Mouse (Mus musculus): Measurements from ENCODE around the gene Dhps.

Dhps gene

DNA sequence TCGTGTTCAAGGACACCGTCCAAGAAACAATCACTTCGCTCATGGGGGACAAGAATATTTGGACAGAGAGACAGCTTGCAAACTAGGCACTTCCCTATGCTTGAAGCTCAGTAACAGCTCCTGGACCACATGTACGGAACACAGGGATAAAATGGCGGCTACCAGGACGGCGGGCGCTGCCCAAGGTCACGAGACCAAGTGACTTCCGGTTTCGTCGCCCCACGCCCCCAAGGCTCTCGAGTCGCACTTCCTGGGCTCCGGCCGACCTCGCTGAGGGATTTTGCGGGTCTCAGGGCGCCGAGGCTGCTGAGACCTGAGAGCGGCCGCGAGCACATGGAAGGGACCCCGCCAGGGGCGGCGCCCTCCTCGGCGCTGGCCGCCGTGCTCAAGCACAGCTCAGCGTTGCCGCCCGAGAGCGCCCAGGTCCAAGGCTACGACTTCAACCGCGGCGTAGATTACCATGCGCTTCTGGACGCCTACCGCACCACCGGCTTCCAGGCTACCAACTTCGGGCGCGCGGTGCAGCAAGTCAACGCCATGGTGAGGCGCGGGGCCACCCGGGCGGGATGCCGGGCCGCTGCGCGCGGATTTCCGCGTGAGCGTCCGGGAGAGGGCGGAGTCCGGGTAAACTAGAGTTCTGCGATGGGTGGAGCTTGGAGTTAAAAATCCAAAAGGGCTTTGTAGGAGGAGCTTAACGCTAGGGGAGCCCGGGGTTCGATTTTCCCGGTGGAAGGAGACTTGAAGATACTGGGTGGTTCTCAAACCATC lies at the start of gene Dhps:
Gene Dhps, plus strand, starts transcription at position 244 of the 768 bp plus-strand sequence.
- DNase-seq (ENCODE audit: low spot score), result peak; percentile 97

DNA sequence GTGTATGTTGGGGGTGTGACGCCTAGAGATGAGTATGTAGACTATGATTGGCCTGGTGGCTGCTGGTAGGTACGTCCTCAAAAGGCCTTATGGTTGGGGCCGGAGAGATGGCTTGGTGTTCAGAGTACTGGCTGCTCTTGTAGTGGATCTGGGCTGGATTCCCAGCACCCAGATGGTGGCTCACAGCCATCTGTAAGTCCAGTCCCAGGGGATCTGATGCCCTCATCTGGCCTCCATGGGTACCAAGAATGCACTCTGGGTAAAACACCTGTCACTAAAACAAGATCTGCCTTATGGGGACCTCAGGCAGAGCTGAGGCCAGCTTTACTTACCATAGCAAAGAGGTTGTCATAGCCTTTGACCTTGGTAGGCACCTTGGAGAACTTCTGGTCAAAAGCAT lies 47.7 kb upstream of the Dhps start:
- no peak for DNase-seq (ENCODE audit: low spot score)

DNA sequence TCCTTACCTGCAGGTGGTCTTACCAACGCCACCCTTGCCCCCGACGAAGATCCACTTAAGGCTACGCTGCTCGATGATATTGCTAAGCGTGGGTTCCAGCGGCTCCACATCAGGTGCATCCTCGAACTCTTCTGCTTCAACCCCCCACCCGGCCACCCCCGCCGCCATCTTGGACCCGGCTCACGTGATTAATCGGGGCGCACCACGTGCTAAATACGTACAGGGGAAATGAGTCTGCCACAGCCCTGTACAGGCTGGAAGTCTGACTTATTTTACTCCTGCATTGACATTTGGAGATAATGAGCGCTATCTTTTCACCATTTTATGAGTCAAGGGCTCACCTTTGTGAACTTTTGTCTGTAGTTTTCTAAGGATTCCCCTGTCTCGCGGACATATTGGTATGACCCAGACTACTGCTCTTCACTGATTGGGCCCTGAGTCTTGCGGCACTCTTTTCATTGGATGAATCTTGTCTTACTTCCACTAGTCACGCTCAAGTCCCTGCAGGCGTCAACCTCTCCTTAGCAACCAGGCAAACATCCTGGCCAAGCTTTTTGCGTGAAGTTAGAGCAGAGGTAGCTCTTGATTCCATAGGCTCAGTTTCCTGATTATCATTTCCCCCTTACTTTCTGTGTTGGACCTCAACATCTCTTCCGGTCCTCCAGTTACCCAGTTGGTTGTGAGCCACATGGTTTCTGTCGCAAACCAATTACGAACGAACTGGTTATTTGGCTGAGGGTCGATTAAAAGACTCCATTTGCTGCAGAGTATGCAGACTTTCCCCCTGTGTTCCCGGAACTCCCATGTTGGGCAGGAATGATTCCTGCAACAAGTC lies 46.2 kb upstream of the Dhps start, which contains the start of gene Asna1:
Gene Asna1, minus strand, starts transcription at position 184 of the 835 bp plus-strand sequence.
- peak; percentile 95 for DNase-seq (ENCODE audit: low spot score)

DNA sequence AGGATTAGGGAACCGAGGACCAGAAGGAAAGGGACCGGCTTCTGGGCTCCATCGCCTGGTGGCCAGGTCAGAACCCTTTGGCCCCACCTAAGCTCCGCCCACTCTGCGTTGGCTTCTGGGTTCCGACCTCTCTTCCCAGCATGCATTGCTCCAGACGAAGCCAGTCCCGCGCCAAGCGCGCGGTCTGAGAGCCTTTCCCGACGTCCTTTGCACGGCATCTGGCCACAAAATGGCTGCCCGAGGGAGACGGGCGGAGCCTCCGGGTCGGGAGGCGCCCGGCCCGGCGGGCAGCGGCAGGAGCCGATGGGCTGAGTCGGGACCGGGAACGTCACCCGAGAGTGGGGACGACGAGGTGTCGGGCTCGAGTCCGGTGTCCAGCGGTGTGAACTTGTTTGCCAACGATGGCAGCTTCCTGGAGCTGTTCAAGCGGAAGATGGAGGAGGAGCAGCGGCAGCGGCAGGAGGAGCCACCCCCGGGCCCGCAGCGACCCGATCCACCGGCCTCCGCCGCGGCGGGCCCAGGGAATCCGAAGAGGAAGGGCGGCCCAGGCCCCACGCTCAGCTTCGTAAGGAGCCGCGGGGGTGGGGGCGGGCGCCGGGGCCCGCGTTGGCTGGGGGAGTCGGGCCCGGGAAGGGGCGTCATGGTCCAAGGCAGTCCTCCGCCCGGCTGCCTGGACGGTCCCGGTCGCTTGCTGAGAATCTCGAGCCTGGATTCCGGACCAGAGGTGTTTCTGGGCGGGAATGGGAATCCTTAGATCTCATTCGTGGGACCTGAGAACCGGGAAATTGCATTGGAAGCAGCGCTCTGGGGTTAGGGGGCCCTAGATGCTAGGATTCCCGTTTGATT lies 44.7 kb upstream of the Dhps start, which contains the start of gene Trir:
Gene Trir, plus strand, starts transcription at position 154 of the 846 bp plus-strand sequence.
- peak; percentile 99 for DNase-seq (ENCODE audit: low spot score)

DNA sequence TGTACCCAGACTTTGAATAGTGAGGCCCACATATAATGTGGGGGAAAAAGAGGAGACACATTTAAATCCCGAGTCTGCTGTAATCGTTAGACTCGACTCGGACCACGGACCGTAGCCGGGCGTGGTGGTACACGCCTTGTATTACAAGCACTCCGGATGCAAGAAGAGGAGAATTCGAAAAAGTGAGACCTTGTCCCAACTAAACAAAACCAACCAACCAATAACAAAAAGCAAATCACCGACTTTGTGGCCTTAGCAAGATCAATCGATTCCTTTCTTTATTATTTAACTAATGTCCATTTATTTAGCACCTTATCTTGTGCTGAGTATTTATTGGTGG lies 44.1 kb upstream of the Dhps start:
- peak; percentile 32 for DNase-seq (ENCODE audit: low spot score)

DNA sequence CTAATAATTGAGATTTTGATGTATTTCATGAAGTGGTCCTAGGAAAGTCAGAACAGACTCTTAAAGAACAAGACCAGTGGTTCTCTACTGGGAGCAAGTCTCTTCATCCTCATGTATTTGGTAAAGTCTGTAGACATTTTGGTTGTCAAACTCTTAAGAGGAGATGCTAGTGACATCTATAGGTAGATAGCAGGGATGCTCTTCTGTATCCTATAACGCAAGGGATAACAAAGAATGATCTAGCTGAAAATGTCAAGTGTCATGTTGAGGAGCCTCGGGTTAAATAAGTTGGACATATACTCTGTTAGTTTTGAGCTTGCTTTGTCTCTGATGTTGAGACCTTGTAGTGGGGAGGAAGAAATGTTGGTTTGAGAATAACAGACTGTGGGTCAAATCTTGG lies 43.6 kb upstream of the Dhps start:
- DNase-seq (ENCODE audit: low spot score), result no peak

DNA sequence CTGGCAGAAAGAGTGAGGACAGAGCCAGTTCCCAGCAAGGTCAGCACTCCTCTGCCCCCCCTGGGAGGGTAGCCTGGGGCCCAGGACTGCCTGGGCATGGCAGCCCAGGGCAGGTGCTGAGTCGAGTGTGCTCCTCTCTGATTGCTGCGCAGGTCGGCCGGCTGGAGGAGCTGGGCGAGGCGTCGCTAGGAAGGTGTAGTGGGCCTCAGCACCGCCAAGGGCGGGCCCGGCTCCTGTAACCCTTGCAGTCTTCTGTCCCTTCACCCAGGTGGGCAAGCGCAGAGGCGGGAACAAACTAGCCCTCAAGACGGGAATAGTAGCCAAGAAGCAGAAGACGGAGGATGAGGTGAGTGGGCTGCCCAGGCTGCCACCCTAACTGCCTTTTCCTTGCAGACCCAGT lies 42.3 kb upstream of the Dhps start:
- no peak for DNase-seq (ENCODE audit: low spot score)

DNA sequence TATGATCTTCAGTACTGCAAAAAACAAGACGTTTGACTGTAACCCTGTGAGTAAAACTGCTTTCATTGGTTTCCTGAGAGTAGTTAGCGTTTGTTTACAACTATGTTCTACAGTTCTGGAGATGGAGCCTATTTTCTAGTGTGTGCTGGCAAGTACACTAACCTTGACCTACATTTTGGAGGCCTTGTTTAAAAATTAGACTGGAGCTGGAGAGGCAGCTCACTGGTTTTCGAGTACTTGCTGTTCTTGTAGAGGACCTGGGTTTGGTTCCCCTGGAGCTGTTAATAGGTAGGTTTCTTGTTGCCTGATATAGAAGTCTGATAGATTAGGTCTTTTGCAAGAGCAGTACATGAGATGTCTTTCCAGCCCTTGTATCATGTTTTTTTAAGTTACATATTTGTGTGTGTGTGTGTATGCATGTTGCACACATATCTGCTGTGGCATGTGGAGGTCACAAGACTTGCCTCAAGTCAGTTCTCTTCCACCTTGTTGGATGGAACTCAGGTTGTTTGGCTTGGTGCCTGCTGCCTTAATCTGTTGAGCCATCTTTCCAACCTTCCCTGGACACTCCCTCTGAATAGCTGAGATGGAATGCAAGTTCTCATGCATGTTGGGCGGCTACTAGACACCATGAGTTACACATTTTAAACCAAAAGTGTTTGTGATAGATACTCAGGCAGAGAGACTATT lies 38.8 kb upstream of the Dhps start:
- DNase-seq (ENCODE audit: low spot score), result no peak

DNA sequence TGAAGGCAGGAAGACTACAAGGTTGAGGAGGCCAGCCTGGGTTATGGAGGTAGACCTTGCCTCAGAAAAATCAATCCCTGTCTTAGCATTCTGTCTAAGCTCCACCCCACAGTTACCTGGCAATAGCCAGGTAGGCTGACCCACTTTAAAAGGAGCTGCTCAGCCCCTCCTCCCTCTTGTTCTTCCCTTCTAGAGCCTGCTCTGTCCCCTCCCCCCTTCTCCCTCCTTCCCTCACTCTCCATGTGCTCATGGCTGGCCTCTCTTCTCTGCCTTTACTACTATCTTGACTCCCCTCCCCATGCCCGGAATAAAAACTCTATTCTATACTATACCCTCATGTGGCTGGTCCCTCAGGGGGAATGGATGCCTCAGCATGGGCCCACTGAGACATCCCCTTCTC lies 37.7 kb upstream of the Dhps start:
- no peak for DNase-seq (ENCODE audit: low spot score)

DNA sequence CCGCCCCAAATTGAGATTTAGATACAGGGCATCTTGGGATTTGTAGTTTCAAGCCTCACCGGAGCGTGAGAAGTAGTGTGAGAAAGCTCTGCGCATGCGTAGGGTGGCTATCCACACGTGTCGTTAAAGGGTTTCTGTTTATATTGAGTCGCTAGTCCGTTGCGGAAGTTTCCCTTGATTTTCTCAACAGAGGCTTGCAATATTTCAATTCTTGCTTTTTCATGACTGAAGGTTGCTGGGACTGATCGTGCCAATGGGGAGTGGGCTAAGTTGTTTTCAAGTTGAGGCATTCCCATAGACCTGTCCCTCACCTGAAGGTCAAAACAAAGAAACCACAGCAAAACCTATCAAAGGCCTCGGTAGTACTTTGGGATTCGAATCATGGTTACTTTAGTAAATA lies 36.8 kb upstream of the Dhps start:
- DNase-seq (ENCODE audit: low spot score), result peak; percentile 90

DNA sequence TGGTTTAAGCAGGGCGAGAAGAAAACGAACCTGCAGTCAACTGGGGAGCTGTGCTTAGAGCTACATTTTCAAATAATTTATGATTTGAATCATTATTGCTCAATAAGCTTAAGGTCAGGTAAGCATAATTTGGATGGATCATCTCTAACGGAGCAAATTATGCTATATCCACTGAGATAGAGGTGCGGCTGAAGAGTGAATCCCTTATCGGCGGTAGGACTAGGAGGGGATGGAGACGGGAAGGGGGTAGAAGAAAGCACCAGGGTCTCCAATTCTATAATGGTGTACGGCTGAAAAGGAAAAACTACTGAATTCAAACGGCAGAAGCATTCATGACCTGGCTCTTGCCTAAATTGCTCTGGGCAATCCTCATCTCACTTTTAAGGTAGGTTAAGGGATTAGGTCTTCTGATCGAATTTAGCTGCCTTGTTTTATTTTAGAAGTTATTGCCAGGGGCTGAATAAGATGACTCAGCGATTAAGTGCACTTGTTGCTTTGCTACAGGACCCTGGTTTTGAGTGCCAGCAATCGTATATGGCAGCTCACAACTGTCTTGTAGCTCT lies 36.3 kb upstream of the Dhps start:
- peak; percentile 18 for DNase-seq (ENCODE audit: low spot score)

DNA sequence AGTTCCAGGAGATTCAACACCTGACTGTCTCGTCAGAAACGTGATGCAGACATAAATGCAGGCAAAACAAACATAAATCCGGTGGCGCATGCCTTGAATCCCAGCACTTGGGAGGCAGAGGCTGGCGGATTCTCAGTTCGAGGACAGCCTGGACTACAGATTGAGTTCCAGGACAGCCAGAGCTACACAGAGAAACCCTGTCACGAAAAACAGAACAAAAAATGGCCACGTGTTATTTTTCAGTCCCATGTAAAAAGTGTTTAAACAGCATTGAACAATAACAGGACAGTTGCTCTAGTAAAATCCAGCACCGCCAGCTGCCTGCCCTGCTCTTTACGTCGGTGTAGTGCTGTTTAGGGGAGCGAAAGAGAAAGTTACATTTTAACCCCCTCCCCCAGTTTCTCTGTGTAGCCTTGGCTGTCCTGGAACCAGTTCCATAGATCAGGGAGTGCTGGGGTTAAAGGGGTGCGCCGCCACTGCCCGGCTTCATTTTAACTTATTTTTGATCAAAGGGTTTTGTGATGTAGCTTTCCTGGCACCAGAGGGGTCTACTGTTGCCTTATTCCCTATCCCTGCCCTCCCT lies 35.7 kb upstream of the Dhps start:
- DNase-seq (ENCODE audit: low spot score), result peak; percentile 55

DNA sequence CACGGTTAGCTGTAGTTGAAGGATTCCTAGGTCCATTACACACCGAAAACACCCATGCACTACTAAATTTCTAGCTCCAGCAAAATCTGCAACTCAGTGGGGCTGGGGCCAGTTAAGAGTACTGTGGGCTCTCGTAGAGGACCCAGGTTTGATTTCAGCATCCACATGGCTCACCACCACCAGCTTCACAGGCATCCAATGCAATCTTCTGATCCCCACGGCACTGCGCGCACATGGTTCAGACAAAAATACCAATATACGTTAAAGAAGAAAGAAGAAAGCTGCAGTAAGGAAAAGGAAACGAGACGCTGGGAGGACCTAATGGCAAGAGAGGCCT lies 35.2 kb upstream of the Dhps start:
- DNase-seq (ENCODE audit: low spot score), result no peak

DNA sequence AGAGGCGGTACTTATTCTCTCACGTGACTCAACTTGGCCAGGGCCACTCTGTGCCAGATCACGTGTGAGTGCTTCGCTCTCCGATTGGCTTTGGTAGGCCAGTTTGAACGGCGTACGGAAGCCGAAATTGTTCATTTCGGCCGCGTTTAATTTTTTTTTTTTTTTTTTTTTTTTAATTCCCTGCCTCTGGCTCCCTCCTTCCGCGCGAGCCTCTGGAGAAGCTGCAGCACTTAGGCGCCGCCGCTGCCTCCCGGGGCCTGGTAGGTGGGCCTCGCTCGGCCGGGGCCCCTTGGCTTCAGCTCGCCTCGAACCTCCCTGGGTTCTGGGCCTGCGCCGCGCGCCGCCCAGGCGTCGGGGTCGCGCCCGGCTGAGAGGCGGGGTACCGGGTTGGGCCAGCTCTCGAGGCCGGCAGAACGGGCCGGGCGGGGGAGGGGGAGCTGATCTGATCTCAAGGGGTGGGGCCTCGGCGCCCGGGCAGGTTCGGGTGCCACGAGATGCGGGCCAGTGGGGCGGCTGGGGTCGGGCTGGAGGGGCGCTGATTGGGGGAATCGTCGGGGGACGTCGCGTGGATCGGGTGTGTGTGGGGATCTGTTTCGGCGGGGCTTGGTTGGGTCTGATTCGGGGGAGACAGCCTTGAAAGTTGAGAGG lies 34.7 kb upstream of the Dhps start, which contains the start of gene Tnpo2:
Gene Tnpo2, plus strand, starts transcription at position 198 of the 648 bp plus-strand sequence.
- DNase-seq (ENCODE audit: low spot score), result peak; percentile 98

DNA sequence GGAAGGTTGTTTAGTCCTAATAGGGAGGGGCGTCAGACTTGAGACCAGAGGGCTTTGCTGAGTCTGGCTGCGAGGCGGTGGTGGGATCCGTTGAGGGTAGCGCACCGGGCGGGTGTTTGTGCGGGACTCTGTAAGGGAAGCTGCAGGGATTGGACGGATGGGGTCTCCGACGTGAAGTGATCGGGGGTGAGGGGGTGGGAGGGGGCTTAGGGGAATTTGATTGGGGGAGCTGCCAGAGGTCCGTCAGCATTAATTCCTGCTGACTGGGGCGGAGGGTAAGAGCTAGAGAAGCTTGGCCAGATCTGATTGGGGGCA lies 34.2 kb upstream of the Dhps start:
- peak; percentile 78 for DNase-seq (ENCODE audit: low spot score)

DNA sequence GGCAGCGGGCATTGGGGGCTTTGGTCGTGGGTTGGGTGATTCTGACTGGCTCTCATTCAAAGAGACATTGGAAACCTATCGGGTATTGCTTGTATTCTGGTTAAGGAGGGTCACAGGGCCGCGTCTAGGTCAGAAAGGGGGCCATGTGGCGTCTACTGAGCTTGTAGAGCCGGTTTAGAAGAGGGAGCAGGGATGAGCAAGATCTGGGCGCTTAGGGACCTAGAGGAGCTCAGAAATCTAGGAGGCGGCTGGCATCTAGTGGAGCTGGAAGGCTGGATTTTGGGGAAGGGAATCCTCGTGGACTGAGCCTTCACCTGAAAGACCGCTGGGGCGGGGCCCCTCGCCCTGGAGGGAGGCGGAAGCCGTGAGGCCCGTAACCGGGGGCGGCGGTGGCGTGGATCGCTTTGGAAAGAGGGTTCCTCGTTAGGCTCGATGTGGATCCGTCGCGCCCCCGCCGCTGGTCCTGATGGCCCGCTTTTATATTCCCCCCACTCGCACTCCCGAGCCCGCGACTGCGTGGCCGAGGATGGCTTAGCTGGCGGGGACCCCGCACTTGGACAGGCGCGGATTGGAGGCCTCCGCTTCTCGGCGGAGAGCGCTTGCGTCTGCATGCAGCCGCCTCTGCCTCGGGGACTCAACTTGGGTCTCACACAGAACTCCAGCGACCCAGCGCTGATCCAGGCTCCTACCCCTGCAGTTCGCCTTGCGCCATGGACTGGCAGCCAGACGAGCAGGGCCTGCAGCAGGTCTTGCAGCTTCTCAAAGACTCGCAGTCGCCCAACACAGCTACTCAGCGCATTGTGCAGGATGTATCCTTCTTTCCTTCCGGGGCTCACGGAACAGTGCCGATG lies 33.7 kb upstream of the Dhps start:
- no peak for DNase-seq (ENCODE audit: low spot score)

DNA sequence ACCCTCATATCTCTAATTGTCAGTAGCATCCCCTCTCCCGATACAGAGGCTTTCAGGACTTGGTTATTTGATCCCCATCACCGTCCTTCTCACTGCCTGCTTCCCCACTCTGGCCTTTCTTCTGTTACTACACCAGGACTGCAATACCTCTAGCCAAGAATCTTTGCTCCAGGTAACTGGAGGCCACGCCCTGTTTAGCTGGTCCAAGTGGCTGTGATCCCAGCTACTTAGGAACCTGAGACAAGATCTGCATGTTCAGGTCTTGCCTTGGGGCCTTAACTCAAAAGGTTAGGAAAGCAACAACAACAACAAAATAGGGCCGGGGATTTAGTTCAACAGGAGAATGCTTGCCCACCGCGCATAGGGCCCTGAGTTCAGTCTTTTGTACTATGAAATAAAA lies 27.9 kb upstream of the Dhps start:
- no peak for DNase-seq (ENCODE audit: low spot score)

DNA sequence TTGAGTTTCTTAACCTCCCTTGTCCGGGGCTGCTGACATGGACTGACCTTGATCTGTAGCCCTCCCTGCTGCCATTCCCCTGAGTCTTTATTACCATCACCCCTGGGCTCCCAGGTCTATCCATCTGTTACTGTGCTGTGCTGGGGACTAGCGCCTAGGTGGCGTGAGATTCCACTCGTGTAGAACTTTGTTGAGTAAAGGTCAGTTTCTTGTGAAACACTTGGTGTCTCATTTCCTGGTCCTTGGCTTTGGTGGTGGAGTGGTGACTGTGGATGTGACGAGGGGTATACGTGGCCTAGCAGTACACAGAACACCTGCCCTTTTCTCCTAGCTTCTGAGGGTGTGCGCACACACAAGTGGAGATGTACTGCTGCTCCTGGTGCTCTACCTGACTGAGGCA lies 14.2 kb upstream of the Dhps start:
- DNase-seq (ENCODE audit: low spot score), result no peak

DNA sequence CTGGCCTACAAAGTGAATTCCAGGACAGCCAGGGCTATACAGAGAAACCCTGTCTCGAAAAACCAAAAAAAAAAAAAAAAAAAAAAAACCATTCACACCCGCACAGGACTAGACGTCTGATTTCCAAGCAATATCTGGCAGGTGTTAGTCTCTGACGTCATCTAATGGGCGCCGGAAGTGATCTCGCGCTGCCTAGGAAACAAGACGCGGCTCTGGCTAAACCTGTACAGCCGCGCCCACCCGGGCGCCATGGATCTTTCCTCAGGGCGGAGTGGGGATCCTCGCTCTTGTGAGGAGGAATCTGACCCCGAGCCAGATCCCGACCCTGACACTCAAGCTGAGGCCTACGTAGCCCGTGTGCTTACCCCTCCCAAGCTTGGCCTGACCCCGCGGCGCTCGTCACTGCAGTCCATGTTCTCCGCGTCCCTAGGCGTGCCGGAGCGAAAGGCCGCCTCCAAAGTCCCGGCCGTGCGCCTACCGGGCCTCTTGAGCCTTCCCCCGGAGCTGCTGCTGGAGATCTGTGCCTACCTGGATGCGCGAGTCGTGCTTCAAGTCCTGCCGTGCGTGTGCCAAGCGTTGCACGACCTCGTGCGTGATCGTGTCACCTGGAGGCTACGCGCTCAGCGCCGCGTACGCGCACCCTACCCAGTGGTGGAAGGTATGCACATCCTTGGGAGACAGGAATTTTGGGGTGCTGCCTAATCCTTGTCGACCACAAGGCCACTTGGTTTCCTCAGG lies 11.5 kb upstream of the Dhps start, which contains the start of gene Fbxw9:
Gene Fbxw9, plus strand, starts transcription at position 177 of the 738 bp plus-strand sequence.
- peak; percentile 97 for DNase-seq (ENCODE audit: low spot score)

All from embryo, embryonic 10.5 days (tissue).